Mouse (Mus musculus): ENCODE results near the gene 2810021J22Rik. TPM values are rescaled to one million over a fixed set of nuclear protein-coding genes. Genes with fewer than 3 reads are reported as not detected.
A peak's percentile ranks its signal among the peaks of the same experiment; 100 is the strongest.

The 2810021J22Rik gene
- polyA plus RNA-seq, 1 experiment from 2014 or later, result 1.9 TPM

DNA sequence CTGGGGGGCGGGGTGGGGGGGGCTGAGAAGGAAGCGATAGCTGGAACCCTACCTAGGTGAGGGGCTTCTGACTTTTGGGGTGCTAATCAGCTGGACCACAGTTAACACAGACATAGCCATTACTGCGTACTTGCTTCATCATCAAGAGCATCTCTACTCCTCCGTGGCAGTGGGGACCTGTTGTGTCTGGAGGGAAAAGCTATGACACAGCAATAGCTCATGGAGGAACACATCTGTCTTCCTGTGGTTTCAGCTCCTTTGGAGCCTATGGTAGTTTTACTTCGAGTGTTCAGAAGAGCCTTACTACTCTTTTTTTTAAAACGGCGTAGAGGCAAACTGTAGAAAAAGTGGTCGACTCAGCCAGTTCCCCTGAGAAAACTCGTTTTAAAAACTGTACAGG is 19.4 kb upstream of the 2810021J22Rik start:
- Histone ChIP-seq H3K4me3 (ENCODE audit: low read depth, low read length) (peak overlapping the region; percentile 77), H3K4me2 (replicated peaks; ENCODE audit: low read depth) (peak overlapping the region; percentile 79), H3K27me3 (replicated peaks; ENCODE audit: control insufficient read depth, insufficient read depth, low read length) (no peaks in the 10 kb centered on the region), H3K27ac (ENCODE audit: low read depth, low read length) (no peak overlapping the region), H3K36me3 (ENCODE audit: control insufficient read depth, insufficient read depth) (peaks cover 15% of the 10 kb centered on the region), H3K4me1 (replicated peaks; ENCODE audit: control insufficient read depth, insufficient read depth, low read length) (no peaks in the 10 kb centered on the region), H3K9me3 (ENCODE audit: control insufficient read depth) (no peaks in the 10 kb centered on the region), H3K9ac (ENCODE audit: low read depth, low read length) (peak overlapping the region; percentile 71)
- WGBS, result 40% methylated on average over 9 of the region's 9 CpGs
- TF ChIP-seq CTCF (IDR thresholded peaks at IDR 0.05; ENCODE audit: low read depth), result no peak
- no peak for ATAC-seq

DNA sequence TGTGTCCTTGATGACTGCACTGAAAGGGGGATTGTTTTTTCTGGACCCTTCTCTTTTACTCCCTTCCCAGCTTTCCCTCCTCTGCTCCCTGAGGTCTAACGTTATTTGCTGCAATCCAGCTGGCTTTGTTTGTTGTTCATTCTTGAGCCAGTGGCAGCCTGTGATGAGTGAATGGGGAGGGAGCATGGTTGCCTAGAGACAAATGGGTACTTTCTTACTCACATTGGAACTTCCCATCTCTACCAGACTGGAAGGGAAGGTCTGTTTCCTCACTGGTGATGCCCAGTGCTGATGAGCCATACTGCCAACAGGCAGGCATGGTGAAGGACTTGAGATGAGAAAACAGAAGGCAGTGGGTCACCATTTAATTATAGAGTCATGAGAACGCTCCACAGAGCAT is 17.3 kb upstream of the 2810021J22Rik start:
- no peaks in the 10 kb centered on the region for H3K9me3 ChIP-seq (ENCODE audit: control insufficient read depth)
- no peaks in the 10 kb centered on the region for H3K27me3 ChIP-seq (replicated peaks; ENCODE audit: control insufficient read depth, insufficient read depth, low read length)

DNA sequence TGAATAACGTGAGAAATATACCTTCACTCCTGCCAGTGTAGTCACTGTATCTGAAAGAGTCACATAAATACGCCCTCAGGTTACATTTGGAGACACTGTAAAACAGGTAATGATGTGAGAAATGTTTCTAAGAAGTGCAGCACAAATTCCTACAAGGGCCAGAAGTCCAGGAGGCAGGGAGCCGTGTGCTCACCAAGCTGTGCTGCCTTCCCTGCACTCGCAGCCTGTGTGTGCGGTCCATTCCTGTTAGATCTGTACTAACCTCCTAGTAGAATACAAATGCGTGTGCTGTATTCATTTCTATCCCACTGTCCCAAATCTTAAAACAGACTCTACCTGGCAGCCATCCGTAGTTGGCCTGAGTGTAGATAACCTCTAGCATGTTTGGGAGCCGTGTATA is 6.3 kb upstream of the 2810021J22Rik start:
- Histone ChIP-seq H3K4me3 (ENCODE audit: low read depth, low read length) (no peak overlapping the region), H3K4me1 (replicated peaks; ENCODE audit: control insufficient read depth, insufficient read depth, low read length) (no peaks in the 10 kb centered on the region), H3K9ac (ENCODE audit: low read depth, low read length) (no peak overlapping the region), H3K4me2 (replicated peaks; ENCODE audit: low read depth) (no peak overlapping the region), H3K27me3 (replicated peaks; ENCODE audit: control insufficient read depth, insufficient read depth, low read length) (no peaks in the 10 kb centered on the region), H3K36me3 (ENCODE audit: control insufficient read depth, insufficient read depth) (peaks cover 40% of the 10 kb centered on the region), H3K27ac (ENCODE audit: low read depth, low read length) (no peak overlapping the region), H3K9me3 (ENCODE audit: control insufficient read depth) (peaks cover 12% of the 10 kb centered on the region)
- TF ChIP-seq CTCF (IDR thresholded peaks at IDR 0.05; ENCODE audit: low read depth), result no peak
- no peak for ATAC-seq
- 96% methylated on average over 8 of the region's 8 CpGs for WGBS

More for the DNA sequence above, 17.3 kb upstream of the 2810021J22Rik start:
- TF ChIP-seq CTCF (IDR thresholded peaks at IDR 0.05; ENCODE audit: low read depth), result no peak
- no peaks in the 10 kb centered on the region for H3K4me1 ChIP-seq (replicated peaks; ENCODE audit: control insufficient read depth, insufficient read depth, low read length)
- H3K36me3 ChIP-seq (ENCODE audit: control insufficient read depth, insufficient read depth), result peaks cover 27% of the 10 kb centered on the region
- ATAC-seq, result no peak
- 61% methylated on average over 2 of the region's 2 CpGs for whole genome bisulfite sequencing
- H3K4me3 ChIP-seq (ENCODE audit: low read depth, low read length), result no peak overlapping the region
- no peak overlapping the region for H3K4me2 ChIP-seq (replicated peaks; ENCODE audit: low read depth)
- H3K9ac ChIP-seq (ENCODE audit: low read depth, low read length), result no peak overlapping the region
- H3K27ac ChIP-seq (ENCODE audit: low read depth, low read length), result no peak overlapping the region

DNA sequence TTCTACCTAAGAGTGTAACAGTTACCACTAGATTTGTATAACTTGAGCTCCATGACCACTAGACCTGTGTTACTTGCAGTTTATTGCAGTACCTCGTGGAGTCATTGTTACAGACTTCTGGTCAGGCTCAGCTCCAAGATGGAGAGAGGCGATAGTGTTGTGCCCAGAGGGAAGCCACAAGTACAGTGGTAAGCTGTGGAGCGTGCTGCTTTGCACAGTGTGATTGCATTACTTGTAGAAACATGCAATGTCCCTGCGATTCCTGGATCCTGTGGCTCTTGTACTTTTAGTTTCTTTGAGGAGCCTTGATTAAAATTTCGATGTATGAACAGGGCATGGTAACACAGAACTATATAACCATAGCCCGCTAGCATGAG is 926 bp downstream of the 2810021J22Rik start:
- Histone ChIP-seq H3K36me3 (ENCODE audit: control insufficient read depth, insufficient read depth) (no peaks in the 10 kb centered on the region), H3K9ac (ENCODE audit: low read depth, low read length) (no peak overlapping the region), H3K4me1 (replicated peaks; ENCODE audit: control insufficient read depth, insufficient read depth, low read length) (no peaks in the 10 kb centered on the region; the same call in 1 of the 2 replicates), H3K4me2 (replicated peaks; ENCODE audit: low read depth) (peak overlapping the region; percentile 77), H3K4me3 (ENCODE audit: low read depth, low read length) (peak overlapping the region; percentile 71; the same call in 1 of the 2 replicates), H3K27ac (ENCODE audit: low read depth, low read length) (no peak overlapping the region), H3K9me3 (ENCODE audit: control insufficient read depth) (no peaks in the 10 kb centered on the region), H3K27me3 (replicated peaks; ENCODE audit: control insufficient read depth, insufficient read depth, low read length) (no peaks in the 10 kb centered on the region)
- TF ChIP-seq CTCF (IDR thresholded peaks at IDR 0.05; ENCODE audit: low read depth), result no peak
- ATAC-seq, result no peak
- WGBS, result 65% methylated on average over 6 of the region's 6 CpGs

DNA sequence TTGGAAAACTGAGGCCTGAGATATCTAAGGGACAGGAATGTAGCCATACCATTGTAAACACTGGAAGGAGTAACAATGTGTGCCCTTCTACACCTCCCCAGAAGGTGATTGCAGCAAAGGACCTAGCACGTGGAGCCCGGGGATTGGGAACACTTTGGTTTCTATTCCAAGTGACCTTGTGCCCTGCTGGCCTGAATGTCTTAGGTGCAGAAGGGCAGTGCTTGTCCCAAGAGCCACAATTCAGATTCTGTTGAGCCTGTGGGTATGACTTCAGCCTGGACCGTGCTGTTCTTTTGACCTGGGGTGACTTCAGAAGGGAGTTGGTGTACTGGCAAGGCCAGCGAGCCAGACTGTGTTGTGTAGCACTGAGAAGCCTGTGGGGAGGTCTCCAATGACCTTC is 3.9 kb downstream of the 2810021J22Rik start:
- H3K36me3 ChIP-seq (ENCODE audit: control insufficient read depth, insufficient read depth), result no peaks in the 10 kb centered on the region
- H3K4me3 ChIP-seq (ENCODE audit: low read depth, low read length), result no peak overlapping the region
- no peaks in the 10 kb centered on the region for H3K27me3 ChIP-seq (replicated peaks; ENCODE audit: control insufficient read depth, insufficient read depth, low read length)
- WGBS, result 81% methylated on average over 4 of the region's 4 CpGs
- ATAC-seq, result no peak
- H3K4me1 ChIP-seq (replicated peaks; ENCODE audit: control insufficient read depth, insufficient read depth, low read length), result no peaks in the 10 kb centered on the region; the same call in 1 of the 2 replicates
- H3K27ac ChIP-seq (ENCODE audit: low read depth, low read length), result no peak overlapping the region
- no peak overlapping the region for H3K9ac ChIP-seq (ENCODE audit: low read depth, low read length)
- no peak for TF ChIP-seq CTCF (IDR thresholded peaks at IDR 0.05; ENCODE audit: low read depth)
- H3K4me2 ChIP-seq (replicated peaks; ENCODE audit: low read depth), result no peak overlapping the region
- H3K9me3 ChIP-seq (ENCODE audit: control insufficient read depth), result no peaks in the 10 kb centered on the region

DNA sequence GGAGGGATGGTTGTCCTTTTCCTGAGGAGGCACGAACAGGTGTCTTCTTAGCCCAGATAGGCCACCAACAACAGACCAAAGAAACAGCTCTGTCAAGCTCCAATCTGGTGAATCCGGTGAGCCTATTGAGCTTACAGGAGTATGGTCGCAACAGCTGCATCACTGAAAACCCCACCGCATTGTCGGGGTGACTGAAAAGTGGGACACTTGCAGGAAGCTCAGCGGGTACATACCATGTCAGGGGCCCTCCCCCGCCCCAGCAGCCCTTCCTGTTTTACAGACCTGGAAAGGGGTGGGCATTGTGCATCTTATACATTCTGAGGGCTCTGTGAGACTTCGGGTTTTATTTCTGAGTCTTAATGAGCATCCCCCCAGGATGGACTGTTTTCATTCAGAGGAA is 16.7 kb downstream of the 2810021J22Rik start:
- no peak overlapping the region for H3K27ac ChIP-seq (ENCODE audit: low read depth, low read length)
- no peak overlapping the region for H3K4me2 ChIP-seq (replicated peaks; ENCODE audit: low read depth)
- no peak overlapping the region for H3K9ac ChIP-seq (ENCODE audit: low read depth, low read length)
- H3K4me3 ChIP-seq (ENCODE audit: low read depth, low read length), result no peak overlapping the region
- WGBS, result 77% methylated on average over 8 of the region's 8 CpGs
- TF ChIP-seq CTCF (IDR thresholded peaks at IDR 0.05; ENCODE audit: low read depth), result no peak
- peaks cover 19% of the 10 kb centered on the region for H3K36me3 ChIP-seq (ENCODE audit: control insufficient read depth, insufficient read depth)
- no peaks in the 10 kb centered on the region for H3K9me3 ChIP-seq (ENCODE audit: control insufficient read depth)
- no peak for ATAC-seq
- no peaks in the 10 kb centered on the region for H3K4me1 ChIP-seq (replicated peaks; ENCODE audit: control insufficient read depth, insufficient read depth, low read length)
- H3K27me3 ChIP-seq (replicated peaks; ENCODE audit: control insufficient read depth, insufficient read depth, low read length), result no peaks in the 10 kb centered on the region

DNA sequence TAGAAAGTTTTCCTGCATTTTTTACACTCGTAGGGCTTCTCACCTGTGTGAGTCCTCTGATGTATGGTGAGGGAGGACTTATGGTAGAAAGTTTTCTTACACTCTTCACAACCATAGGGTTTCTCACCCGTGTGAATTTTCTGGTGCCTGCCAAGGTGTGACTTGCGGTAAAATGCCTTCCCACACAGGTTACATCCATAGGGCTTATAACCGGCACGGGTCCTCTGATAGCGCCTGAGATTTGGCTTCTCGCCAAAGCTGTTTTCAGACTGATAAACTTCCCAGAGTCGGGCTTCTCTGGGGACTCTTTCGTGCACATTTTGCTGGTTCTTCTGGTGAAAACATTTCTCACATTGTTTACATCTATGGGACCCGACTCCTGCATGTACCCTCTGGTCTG is 23.5 kb downstream of the 2810021J22Rik start:
- H3K4me3 ChIP-seq (ENCODE audit: low read depth, low read length), result no peak overlapping the region
- H3K27ac ChIP-seq (ENCODE audit: low read depth, low read length), result no peak overlapping the region
- H3K4me1 ChIP-seq (replicated peaks; ENCODE audit: control insufficient read depth, insufficient read depth, low read length), result no peaks in the 10 kb centered on the region
- WGBS, result 75% methylated on average over 10 of the region's 10 CpGs
- H3K9ac ChIP-seq (ENCODE audit: low read depth, low read length), result no peak overlapping the region
- H3K4me2 ChIP-seq (replicated peaks; ENCODE audit: low read depth), result no peak overlapping the region
- no peaks in the 10 kb centered on the region for H3K27me3 ChIP-seq (replicated peaks; ENCODE audit: control insufficient read depth, insufficient read depth, low read length)
- no peak for TF ChIP-seq CTCF (IDR thresholded peaks at IDR 0.05; ENCODE audit: low read depth)
- ATAC-seq, result no peak
- peaks cover 40% of the 10 kb centered on the region for H3K36me3 ChIP-seq (ENCODE audit: control insufficient read depth, insufficient read depth)
- H3K9me3 ChIP-seq (ENCODE audit: control insufficient read depth), result no peaks in the 10 kb centered on the region
